Mouse (Mus musculus): Measurements from ENCODE around the gene Btbd35f19.
"Not testable (repeated sequence)": the region's sequence is repeated elsewhere in the genome, so short reads cannot be mapped to it uniquely, and the experiment has no call there.

Gene Btbd35f19

DNA sequence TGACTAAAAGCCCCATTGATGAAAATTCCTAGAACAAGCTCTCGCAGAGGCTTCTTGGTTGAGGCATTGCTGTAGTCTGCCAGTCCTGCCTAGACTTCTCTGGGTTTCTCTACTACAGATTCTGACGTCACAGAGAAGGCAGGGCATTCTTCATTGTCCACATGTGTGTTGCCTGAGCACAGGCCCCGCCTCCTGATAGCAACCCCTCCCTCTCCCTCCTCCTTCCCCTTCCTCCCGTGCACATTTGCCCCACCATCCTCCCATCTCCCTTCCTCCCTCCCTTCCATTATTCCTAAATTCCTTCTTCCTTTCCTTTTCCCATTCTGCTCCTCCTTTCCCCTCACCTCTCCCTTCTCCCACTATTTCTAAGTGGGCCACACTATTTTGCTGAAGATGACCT lies at the start of gene Btbd35f19:
Btbd35f19 (minus strand) TSS at position 101 of the 400 bp plus-strand sequence.
- not testable (repeated sequence) for DNase-seq (ENCODE audit: low spot score in 2 of 2)

- peak in 1 of 2 experiments; percentile 1 for DNase-seq (ENCODE audit: low spot score in 2 of 2)
These were observed 41.8 kb downstream of the Btbd35f19 start for GRCm38 (mm10) chrX:31341924-31342323.

GRCm38 (mm10) chrX:31336154-31336553 lies 47.6 kb downstream of the Btbd35f19 start, which contains the start of gene Btbd35f26:
Gene Btbd35f26 (plus strand): TSS chrX:31336454.
- not testable (repeated sequence) for DNase-seq (ENCODE audit: low spot score in 2 of 2)
